Mouse (Mus musculus) gastrocnemius, postnatal 14 days (tissue): ENCODE results near the gene Impg2. TPM values are rescaled to one million over a fixed set of nuclear protein-coding genes. Genes with fewer than 3 reads are reported as not detected.

Source experiments
- DNase-seq: peaks from one replicate; pipeline ENCODE4 v3.0.0; 2021; ENCODE audit warnings: mixed read lengths
- intact Hi-C: fragments of 180-260 bp; cut with DNase I; formaldehyde crosslinking; loops from one replicate; pipeline ENCODE4 v1.15.1; 2025; ENCODE audit warnings: low total_unique reads
- long read RNA-seq, 2 experiments: library from polyadenylated mRNA; stranded (forward); transcript quantifications; one replicate each; pipeline ENCODE4 v2.0.0; 2021
- total RNA-seq, 2 experiments: library from RNA; stranded (reverse); gene quantifications; 2 replicates each; pipeline ENCODE4 v1.2.3; 2021

Impg2 gene
- under 1 TPM; 0.09 to 0.14 TPM for total RNA-seq
- long read RNA-seq, experiment 1: 0 reads
- long read RNA-seq, experiment 2: 0 reads

DNA sequence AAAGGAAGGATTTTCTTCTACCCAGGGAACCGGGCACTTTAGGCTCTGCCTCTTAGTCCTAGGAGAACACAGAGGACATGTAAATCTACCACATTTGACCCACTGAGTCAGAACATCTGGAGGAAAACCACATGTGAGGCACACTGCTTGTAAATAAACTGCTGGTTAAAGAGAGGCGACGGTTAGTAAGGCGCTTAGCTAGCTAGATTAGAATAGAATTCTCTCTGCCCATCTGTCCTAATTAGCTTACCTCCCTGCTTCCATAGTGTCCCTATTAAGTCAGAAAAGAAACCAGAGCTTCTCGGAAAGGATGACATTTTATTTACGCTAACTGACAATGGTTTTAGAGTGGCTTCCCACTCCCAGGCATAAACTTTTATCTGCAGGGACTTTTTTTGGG is at the start of gene Impg2:
Gene Impg2, plus strand, starts transcription at position 263 of the 400 bp plus-strand sequence.
- DNase-seq: no peak
- intact Hi-C loops: no loop called here

DNA sequence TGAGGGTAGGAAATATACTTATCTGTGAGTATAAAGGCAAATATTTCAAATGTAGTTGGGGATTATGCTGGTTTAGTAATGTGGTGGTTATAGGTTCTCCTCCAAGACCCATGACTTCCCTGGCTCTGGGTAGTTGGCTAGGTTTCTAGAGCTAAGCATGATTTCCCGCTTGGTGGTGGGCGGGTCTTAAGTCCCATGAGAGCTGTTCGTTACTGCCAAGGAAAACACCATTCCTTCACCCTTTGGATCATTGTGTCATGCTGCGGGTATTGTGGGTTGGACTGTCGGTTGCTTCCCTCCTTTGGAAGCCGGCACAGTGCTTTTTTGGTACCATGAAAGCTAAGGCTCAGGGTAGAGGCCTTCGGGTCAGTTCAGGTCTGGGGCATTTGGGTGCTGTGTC is 40.6 kb upstream of the Impg2 start:
- intact Hi-C loops: no loop called here
- DNase-seq: no peak

DNA sequence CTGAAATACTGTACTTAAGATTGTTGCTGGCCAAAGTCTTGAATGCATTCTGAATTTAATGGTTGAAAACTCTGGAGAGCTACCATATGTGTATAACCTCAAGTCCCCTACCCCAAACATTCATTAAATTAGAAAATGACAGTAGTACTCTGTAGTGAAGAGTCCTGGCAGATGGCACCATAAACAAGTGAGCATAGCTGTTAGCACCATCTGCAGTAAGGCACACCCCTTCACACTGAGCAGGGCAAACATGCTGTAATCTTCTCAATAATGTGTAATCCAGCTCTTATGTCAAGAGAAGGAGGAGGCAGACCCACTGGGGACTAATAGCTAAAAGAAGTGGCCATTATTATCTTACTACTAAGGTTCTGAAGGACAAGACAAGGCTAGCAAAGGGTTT is 33.9 kb upstream of the Impg2 start:
- intact Hi-C loops: no loop called here
- DNase-seq: no peak

DNA sequence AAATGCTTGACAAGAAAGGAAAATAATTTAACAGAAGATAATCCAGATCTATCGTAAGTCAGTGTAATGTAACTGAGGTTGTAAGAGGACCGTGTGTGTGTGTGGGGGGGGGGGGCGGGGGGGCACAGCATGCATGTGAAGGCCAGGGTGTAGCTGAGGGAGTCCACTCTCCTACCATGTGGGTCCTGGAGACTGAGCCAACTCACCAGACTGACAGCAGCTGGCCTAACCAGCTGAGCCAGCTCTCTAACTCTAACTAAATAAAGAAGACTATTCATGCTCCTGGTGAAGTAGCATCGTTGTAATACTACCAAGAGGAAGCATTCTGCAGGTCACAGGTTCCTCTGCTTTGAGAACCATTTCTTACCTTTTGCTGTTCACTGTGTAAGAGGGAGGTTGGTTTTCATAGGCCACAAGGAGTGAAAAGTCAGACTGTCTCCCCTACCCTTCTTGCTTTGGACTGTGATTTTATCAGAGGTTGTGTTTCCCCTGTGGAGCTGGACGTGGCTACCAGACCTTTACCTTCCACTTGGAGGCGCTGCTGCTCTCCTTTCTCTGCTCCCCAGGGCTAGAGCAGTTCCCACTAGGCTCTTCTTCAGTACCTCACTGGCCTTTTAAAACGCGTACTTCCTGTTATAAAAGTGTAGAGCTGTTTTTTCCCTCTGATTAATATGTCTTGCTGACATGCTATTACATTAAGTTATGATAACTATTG is 28.1 kb upstream of the Impg2 start:
- intact Hi-C loops: no loop called here
- peak; percentile 28 for DNase-seq

DNA sequence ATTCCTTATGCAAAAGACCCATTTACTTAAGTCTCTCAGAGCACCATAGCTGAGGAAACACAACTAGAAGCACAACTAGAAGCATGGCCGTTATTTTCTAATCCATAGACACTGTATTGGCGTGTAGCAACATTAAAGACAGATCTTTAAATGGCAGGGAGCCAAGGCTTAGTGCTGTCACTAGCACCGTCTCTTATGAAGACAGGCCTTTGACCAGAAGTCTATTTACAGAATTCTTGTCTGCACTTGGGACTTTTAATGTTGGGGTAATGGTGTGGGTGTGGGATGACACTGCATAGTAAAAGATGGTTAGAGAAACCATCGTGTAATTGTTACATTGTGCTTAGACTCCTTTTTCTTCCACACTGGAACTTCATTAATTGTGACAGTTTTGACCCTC is 17.2 kb upstream of the Impg2 start:
- intact Hi-C loops: no loop called here
- no peak for DNase-seq

DNA sequence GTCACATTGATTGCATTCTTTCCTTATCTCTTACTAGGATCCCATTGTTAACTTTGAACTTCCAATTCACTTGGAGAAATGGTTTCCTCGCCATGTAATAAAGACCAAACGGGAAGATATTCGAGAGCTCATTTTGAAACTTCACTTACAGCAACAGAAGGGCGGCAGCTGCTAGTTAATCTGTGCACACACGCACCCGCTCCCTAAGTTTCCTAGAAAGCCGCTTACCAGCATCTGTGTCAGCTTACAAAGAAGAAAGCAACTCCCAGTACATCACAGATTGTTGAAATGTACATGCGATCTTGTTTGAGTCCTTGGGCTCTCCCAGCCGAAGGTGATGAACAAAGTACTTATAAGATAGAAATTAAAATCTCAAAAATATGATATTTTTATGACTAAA is 15.9 kb upstream of the Impg2 start:
- no peak for DNase-seq
- intact Hi-C loops: no loop called here

DNA sequence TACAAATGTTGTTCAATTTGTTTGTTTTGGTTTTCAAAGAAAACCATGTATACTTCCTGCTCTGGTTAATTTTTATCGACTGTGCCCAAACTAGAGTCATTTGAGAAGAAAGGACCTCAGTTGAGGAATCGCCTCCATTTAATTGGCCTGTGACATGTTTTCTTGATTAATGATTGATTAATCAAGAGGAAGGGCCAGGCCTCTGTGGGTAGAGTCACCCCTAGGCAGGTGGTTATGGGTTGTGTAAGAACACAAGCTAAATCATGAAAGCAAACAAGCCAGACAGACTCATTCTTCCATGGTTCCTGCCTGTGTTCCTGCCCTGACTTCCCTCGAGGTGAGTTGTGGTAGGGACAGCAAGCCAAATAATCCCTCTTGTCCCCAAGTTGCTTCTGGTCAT is 8.6 kb downstream of the Impg2 start:
- DNase-seq: no peak
- intact Hi-C loops: no loop called here

DNA sequence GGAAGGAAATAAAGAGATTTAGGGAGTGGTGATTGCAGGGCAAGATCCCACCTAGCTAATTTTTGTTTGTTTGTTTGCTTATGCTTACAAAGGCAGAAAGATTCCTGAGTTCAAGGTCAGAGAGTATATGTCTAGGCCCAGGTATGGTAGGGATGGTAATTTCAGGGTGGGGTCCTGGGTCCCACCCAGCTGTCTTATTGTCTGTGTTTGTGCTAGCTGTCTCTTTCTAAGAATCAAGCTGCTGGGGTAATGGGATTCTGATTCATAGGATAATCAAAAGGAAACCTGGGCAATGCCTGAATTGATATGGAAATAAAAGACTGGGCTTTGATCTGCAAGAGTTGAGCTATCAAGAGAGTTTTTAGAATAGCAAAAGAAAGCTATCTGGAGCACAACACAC is 23.6 kb downstream of the Impg2 start:
- no peak for DNase-seq
- intact Hi-C loops: no loop called here

DNA sequence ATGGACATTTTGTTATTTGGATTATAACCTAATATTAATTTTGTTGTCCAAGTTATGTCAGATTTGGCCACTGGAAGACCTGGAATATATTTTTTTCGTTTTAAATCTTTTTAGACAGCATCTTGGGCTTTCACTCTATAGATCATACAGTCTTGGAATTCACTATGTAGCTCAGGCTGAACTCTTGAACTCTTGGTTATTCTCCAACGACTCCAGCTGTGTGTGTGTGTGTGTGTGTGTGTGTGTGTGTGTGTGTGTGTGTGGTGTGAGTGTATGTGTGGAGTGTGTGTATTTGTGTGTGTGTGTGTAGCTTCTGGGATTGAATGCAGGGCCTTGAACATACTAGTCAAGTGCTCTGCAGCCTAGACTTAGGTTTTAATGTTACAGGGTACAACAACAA is 25.3 kb downstream of the Impg2 start:
- no peak for DNase-seq
- intact Hi-C loops: no loop called here

DNA sequence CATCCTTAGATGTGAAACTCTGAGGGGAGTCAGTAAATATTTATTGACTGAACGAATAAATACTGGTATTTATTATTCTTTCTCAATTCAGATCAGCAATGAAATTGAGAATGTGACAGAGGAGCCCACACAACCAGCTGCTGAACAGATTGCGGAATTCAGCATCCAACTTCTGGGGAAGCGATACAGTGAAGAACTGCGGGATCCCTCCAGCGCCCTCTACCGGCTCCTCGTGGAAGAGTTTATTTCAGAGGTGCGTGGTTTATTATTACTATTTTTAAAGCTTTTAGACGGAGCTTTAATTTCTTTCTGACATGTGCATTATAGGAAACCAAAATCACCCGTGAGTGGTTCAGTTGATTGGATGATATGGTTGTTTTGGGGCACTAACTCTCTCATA is 27.2 kb downstream of the Impg2 start:
- peak; percentile 6 for DNase-seq
- intact Hi-C loops: no loop called here

DNA sequence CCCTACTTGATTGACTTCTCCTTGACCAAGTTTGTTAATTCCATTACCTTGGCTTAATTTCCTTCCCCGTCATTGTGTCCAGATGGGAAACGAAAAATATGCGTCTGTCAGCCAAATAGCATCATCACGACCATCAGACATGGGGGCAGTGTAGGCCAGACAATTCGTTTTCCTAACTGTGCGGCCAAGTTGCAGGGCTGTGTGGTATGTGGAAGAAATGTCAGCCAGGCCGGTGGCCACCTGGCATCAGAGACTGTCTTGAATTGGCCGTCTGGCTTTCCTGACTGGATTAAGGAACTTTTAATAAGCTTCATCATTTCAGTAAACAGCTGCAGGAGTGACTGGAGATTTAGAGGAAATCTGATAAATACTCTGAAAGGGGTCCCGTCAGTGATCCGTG is 28.6 kb downstream of the Impg2 start:
- intact Hi-C loops: no loop called here
- peak; percentile 59 for DNase-seq

DNA sequence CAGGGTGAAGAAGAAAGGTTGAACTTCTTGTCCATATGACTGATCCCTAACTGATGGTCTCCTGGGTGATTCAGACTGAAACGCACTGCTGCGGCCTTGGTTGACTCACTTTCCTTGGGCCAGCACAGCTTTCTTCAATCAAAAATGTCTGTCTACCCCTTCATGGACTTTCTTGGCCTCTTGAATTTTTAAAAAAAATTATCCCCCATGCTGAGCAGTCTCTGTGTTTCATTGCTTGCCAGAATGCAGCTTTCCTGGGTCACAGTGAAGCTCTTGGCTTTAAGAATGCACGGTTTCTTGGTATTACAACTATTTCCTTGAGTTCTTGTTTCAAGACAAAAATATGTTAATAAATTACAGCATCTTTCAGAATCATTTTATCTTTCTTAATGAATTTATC is 41.9 kb downstream of the Impg2 start:
- intact Hi-C loops: no loop called here
- no peak for DNase-seq

DNA sequence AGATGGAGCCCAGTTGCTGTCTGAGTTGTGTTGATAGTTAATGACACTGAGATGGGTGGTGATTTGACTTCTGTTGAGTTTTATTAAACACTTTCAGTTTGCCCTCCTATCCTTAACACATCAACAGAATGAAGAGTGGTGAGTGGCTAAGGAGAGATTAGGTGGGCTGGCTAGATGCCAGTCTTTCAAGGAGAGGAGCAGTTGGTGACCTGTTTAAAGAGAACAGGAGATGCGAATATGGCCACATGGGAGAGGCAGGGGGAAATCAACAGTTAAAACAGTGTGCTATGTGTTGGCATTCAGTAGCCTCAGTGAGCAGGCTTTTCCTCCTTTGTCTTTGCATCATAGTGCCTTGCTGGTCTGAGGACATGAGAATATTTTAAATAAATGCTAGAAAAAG is 69.8 kb downstream of the Impg2 start:
- intact Hi-C loops: no loop called here

DNA sequence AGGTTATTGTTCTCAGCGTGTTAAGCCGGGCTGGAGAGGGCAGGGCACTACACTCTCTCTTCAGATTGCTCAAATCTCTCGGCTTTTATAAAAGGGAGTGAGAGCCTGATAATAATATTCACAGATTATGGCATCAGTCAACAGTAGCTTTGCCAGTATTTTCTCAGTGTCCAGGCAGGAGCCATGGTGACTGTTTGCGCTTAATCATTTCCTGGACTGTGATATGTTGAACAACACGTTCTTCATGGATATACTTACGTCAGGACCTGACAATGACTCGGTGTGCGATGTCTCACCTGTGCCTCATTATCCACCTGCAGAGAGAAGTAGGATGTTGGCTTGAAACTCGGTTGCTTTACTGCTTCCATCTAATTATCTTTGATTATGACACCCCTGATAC is 74.9 kb downstream of the Impg2 start:
- no peak for DNase-seq
- intact Hi-C loops: no loop called here

More for the DNA sequence above, 69.8 kb downstream of the Impg2 start:
- DNase-seq: no peak

DNA sequence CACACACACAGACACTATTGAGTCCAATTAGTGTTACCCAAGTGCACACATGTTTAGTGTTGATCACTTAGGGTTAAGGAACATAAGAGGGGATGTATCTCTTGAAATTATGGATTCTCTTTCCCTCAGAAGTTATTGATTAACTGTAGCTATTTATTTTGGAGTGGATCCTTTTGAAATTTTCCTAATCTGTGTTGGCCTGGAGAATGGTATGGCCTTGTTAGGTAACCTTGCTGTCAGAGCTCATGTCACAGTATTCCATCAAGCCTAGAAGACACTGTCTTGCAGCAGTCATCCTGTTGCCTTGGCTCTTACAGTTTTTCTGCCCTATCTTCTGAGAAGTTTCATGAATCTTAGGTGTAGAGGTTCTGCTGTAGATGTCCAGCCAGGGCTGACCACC is 75.6 kb downstream of the Impg2 start:
- intact Hi-C loops: no loop called here
- DNase-seq: no peak

DNA sequence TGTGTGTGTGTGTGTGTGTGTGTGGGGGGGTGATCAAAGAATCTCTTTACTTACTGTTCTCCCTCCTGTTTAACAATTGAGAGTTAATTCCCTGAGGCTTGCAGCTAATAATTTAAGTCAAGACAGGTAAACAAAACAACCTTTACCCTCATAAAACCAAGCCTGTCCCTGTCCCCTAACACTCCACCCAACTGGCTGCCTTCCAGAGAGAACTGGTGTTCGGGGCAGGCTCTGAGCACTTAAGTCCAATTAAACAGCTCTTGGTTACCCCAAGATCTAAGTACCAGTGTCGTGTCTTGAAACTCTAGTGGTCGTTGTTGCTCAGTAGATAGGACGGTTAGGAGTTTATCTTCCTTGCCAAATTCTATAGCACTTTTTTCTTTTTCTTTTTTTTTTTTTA is 77.2 kb downstream of the Impg2 start:
- intact Hi-C loops: no loop called here
- no peak for DNase-seq

DNA sequence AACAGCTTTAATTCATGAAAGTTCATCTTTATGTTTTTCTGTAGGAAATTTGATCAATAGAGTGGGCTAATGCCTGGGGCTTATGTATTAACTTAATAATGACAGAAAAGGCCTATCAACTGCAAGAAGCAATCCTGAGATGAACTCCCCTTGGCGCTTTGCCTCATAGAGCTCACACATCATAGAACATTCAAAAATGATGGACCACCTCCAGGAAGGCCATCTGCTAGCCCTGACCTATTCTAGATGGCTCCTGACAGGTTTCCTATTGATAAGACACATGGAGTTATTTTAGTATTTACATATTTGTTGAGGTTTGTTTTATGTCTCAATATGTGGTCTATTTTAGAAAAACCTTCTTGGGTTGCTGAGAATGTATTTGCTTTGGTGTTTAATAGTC is 79.2 kb downstream of the Impg2 start:
- DNase-seq: no peak
- intact Hi-C loops: no loop called here

DNA sequence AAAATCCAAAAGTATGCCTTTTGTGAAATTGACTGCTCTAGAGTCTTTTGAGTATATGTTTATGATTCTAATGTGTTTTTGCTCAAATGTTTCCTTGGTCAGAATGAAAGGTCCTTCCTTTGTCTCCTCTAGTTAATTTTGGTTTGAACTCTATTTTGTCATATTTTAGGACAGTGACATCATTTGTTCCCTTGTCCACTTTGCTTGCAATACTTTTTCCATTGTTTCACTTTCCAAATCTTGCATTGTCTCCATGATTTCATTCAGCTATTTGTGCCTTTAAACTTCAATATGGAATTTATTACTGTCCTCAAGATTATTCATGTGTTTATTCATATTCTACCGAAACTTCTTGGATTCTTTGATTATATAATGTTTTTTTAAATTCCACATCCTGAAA is 79.8 kb downstream of the Impg2 start:
- intact Hi-C loops: no loop called here
- no peak for DNase-seq

DNA sequence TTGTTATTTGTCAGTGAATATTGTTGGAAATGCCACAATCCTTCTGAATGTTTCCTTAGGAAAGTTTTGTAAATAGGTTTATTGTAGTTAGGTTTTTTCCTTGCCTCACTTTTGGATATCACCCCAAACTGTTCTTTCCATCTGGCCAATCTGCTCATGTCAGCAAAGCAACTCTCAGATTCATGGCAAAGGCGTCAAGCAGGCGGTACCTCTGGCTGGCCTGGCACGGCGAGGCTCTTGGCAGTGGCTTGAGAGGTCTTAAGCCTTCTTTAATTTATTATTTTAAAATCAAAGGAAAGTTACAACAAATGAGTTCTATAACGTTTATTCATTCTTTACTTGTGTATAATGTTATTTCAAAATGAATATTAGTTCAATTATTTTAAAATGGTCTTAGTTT is 82.0 kb downstream of the Impg2 start:
- intact Hi-C loops: no loop called here
- DNase-seq: no peak

DNA sequence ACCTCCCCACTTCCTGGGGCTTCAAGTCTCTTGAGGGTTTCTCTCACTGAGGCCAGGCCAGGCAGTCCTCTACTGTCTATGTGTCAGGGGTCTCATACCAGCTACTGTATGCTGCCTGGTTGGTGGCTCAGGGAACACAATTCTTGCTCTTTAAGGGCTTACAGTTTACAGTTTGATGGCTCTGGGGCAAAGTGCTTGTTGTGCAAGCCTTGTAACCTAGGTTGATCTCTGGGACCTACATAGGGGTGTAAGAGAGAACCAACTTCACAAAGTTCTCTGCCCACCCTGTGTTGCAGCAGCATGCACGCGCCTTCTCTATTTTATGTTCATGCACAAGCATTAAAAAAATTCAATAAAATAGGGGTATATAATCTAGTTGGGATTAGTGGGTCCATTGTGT is 82.9 kb downstream of the Impg2 start:
- DNase-seq: no peak
- intact Hi-C loops: no loop called here

DNA sequence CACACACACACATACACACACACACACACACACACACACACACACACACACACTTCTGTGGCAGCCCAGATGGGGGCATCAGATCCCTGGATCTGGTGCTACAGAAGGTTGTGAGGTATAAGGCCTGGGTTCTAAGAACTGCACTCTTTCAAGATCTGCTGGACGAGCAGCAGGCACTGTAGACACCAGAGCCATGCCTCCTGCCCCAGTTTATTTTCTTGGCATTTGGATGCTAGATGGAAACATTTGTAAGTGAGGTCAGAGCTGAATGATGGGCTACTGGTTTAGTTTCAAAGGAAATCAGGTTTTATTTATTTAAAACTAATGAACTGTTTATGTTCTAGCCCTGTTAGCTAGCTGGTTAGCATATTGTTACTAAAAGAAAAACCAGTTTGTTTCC is 90.8 kb downstream of the Impg2 start:
- intact Hi-C loops: no loop called here
- no peak for DNase-seq
